Comparison of ENCODE assay signal across 16 mouse cellular contexts in genomic region chr3:83811987-83812386, GRCm38 (mm10). TPM values are rescaled to one million over a fixed set of nuclear protein-coding genes. Genes with fewer than 3 reads are reported as not detected.
DNase-seq lines count a peak whose midpoint lies in the region; ATAC-seq and TF ChIP-seq lines count a peak whose summit lies in the region.
"Had no signal": no experiment of that assay in that cellular context is flagged by ENCODE, and none has a peak within 500 bp of the region (broad histone marks: within the 10 kb centered on the region; RNA-seq: fewer than 3 reads in every experiment).

No protein-coding gene starts in this region.

- TF ChIP-seq RAD21 in CH12.LX (IDR thresholded peaks at IDR 0.05; ENCODE audit: low read depth, low read length), result no peak; the same call in 1 of the 2 replicates

- no peaks in the 10 kb centered on the region for H3K27me3 ChIP-seq in liver, postnatal 0 days (ENCODE audit: insufficient read depth, low read length)
- H3K27me3 ChIP-seq in CH12.LX (replicated peaks), result no peaks in the 10 kb centered on the region
- H3K27me3 ChIP-seq in embryonic facial prominence, embryonic 10.5 days (replicated peaks; ENCODE audit: low read depth, poor library complexity, severe bottlenecking), result no peaks in the 10 kb centered on the region
- H3K27me3 ChIP-seq in hindbrain, embryonic 11.5 days (ENCODE audit: control insufficient read depth, insufficient read depth, low read length), result no peaks in the 10 kb centered on the region
- H3K27me3 ChIP-seq in midbrain, embryonic 11.5 days (ENCODE audit: control insufficient read depth, insufficient read depth, low read length), result no peaks in the 10 kb centered on the region
- H3K27me3 ChIP-seq: liver, embryonic 13.5 days; midbrain, embryonic 15.5 days; neural tube, embryonic 12.5 days had no signal

- H3K79me2 ChIP-seq in CH12.LX (replicated peaks; ENCODE audit: control insufficient read depth, extremely low read depth, insufficient read depth, poor library complexity, severe bottlenecking), result no peaks in the 10 kb centered on the region

- dilution Hi-C loops in CH12.LX (cut with MboI; ENCODE audit: extremely low pct_ligation_motif_present, extremely low pct_unique_long_range_greater_than_20kb, low sequenced_read_pairs), result no loop called here

- WGBS in liver, postnatal 0 days (ENCODE audit: insufficient replicate concordance), result 35% methylated on average over 7 of the region's 7 CpGs
- 82% methylated on average over 7 of the region's 7 CpGs for WGBS in embryonic facial prominence, embryonic 10.5 days
- WGBS in hindbrain, embryonic 11.5 days, result 85% methylated on average over 7 of the region's 7 CpGs
- 83% methylated on average over 7 of the region's 7 CpGs for WGBS in midbrain, embryonic 11.5 days

- TF ChIP-seq CTCF in liver, postnatal 0 days (IDR thresholded peaks at IDR 0.05; ENCODE audit: low read depth), result no peak
- TF ChIP-seq CTCF in CH12.LX (conservative IDR thresholded peaks at IDR 0.05 in 1 of 2, IDR thresholded peaks at IDR 0.05 in 1 of 2; ENCODE audit: low read depth in 2 of 2, low read length in 2 of 2), result no peak
- TF ChIP-seq CTCF in left cerebral cortex, adult 2 months (IDR thresholded peaks at IDR 0.05), result no peak

- H3K4me3 ChIP-seq in liver, postnatal 0 days (ENCODE audit: low read depth, low read length), result no peak overlapping the region
- H3K4me3 ChIP-seq in CH12.LX (replicated peaks in 1 of 3; ENCODE audit: low read depth in 2 of 3, low read length in 2 of 3, poor library complexity in 1 of 3), result peak overlapping the region in 1 of 3 experiments; percentile 46
- no peak overlapping the region for H3K4me3 ChIP-seq in embryonic facial prominence, embryonic 10.5 days
- no peak overlapping the region for H3K4me3 ChIP-seq in hindbrain, embryonic 11.5 days (ENCODE audit: low read depth, low read length)
- H3K4me3 ChIP-seq in midbrain, embryonic 11.5 days (ENCODE audit: low read depth, low read length), result no peak overlapping the region
- no peak overlapping the region for H3K4me3 ChIP-seq in left cerebral cortex, adult 2 months
- H3K4me3 ChIP-seq: heart, embryonic 10.5 days; liver, embryonic 13.5 days; midbrain, embryonic 15.5 days; neural tube, embryonic 12.5 days had no signal

- 0 out of 2 replicates have a peak overlapping the region, but pooled peaks have one; percentile 30 for H3K27ac ChIP-seq in liver, postnatal 0 days (ENCODE audit: low read depth)
- H3K27ac ChIP-seq in CH12.LX (ENCODE audit: insufficient read depth, low read depth), result peak overlapping the region; percentile 91
- 0 out of 2 replicates have a peak overlapping the region, but pooled peaks have one; percentile 30 for H3K27ac ChIP-seq in embryonic facial prominence, embryonic 10.5 days (replicated peaks)
- H3K27ac ChIP-seq in hindbrain, embryonic 11.5 days (ENCODE audit: low read depth, low read length), result no peak overlapping the region
- H3K27ac ChIP-seq in midbrain, embryonic 11.5 days (ENCODE audit: low read depth, low read length), result no peak overlapping the region
- no peak overlapping the region for H3K27ac ChIP-seq in left cerebral cortex, adult 2 months
- H3K27ac ChIP-seq: heart, embryonic 10.5 days; liver, embryonic 13.5 days; midbrain, embryonic 15.5 days; neural tube, embryonic 12.5 days had no signal

- no peak for ATAC-seq in liver, postnatal 0 days
- peak; percentile 76; the same call in 1 of the 2 replicates for ATAC-seq in monocyte, adult 5-6 weeks (replicated peaks; ENCODE audit: insufficient number of reproducible peaks, low FRiP score, low TSS enrichment, poor library complexity, severe bottlenecking)
- ATAC-seq in hindbrain, embryonic 11.5 days (ENCODE audit: low FRiP score), result no peak
- ATAC-seq in midbrain, embryonic 11.5 days (ENCODE audit: low FRiP score), result no peak
- ATAC-seq: midbrain, embryonic 15.5 days had no signal

- intact Hi-C loops in left cerebral cortex, adult 2 months (cut with DNase I), result no loop called here

- H3K9ac ChIP-seq in liver, postnatal 0 days (replicated peaks), result no peak overlapping the region
- H3K9ac ChIP-seq in CH12.LX (ENCODE audit: insufficient read depth, low read depth), result peak overlapping the region; percentile 78
- H3K9ac ChIP-seq in hindbrain, embryonic 11.5 days (ENCODE audit: low read depth, low read length), result no peak overlapping the region
- H3K9ac ChIP-seq in midbrain, embryonic 11.5 days (ENCODE audit: low read length), result no peak overlapping the region
- H3K9ac ChIP-seq: liver, embryonic 13.5 days; midbrain, embryonic 15.5 days; neural tube, embryonic 12.5 days had no signal

- no peak for TF ChIP-seq EP300 in liver, postnatal 0 days (IDR thresholded peaks at IDR 0.05; ENCODE audit: low read depth)
- TF ChIP-seq EP300 in CH12.LX (IDR thresholded peaks at IDR 0.05; ENCODE audit: low read length), result peak; percentile 96

- 0 out of 2 replicates have a peak overlapping the region, but pooled peaks have one; percentile 27 for H3K4me2 ChIP-seq in liver, postnatal 0 days (ENCODE audit: low read depth, low read length)
- peak overlapping the region; percentile 97 for H3K4me2 ChIP-seq in CH12.LX (ENCODE audit: insufficient read depth, low read depth, poor library complexity, severe bottlenecking)
- H3K4me2 ChIP-seq in hindbrain, embryonic 11.5 days (replicated peaks; ENCODE audit: low read depth, low read length), result no peak overlapping the region
- no peak overlapping the region for H3K4me2 ChIP-seq in midbrain, embryonic 11.5 days
- H3K4me2 ChIP-seq: liver, embryonic 13.5 days; midbrain, embryonic 15.5 days; neural tube, embryonic 12.5 days had no signal

- no peaks in the 10 kb centered on the region for H3K9me3 ChIP-seq in liver, postnatal 0 days (ENCODE audit: low read length)
- no peaks in the 10 kb centered on the region for H3K9me3 ChIP-seq in CH12.LX (replicated peaks; ENCODE audit: low read length)
- no peaks in the 10 kb centered on the region for H3K9me3 ChIP-seq in embryonic facial prominence, embryonic 10.5 days
- H3K9me3 ChIP-seq in hindbrain, embryonic 11.5 days (ENCODE audit: control insufficient read depth, low read length), result no peaks in the 10 kb centered on the region
- no peaks in the 10 kb centered on the region for H3K9me3 ChIP-seq in midbrain, embryonic 11.5 days (ENCODE audit: control insufficient read depth, low read length)
- H3K9me3 ChIP-seq: heart, embryonic 10.5 days; liver, embryonic 13.5 days; midbrain, embryonic 15.5 days; neural tube, embryonic 12.5 days had no signal

- in situ Hi-C loops in CH12.LX (cut with MboI; ENCODE audit: low pct_ligation_motif_present, low pct_unique_long_range_greater_than_20kb, low sequenced_read_pairs), result no loop called here

- no peaks in the 10 kb centered on the region for H3K36me3 ChIP-seq in liver, postnatal 0 days (replicated peaks; ENCODE audit: insufficient read depth, low read length)
- no peaks in the 10 kb centered on the region for H3K36me3 ChIP-seq in CH12.LX (replicated peaks in 1 of 2; ENCODE audit: control insufficient read depth in 1 of 2, insufficient read depth in 1 of 2, low read length in 1 of 2)
- no peaks in the 10 kb centered on the region for H3K36me3 ChIP-seq in embryonic facial prominence, embryonic 10.5 days (replicated peaks)
- no peaks in the 10 kb centered on the region for H3K36me3 ChIP-seq in hindbrain, embryonic 11.5 days (ENCODE audit: control insufficient read depth, insufficient read depth, low read length)
- no peaks in the 10 kb centered on the region for H3K36me3 ChIP-seq in midbrain, embryonic 11.5 days (ENCODE audit: control insufficient read depth, insufficient read depth, low read length)
- H3K36me3 ChIP-seq: heart, embryonic 10.5 days; liver, embryonic 13.5 days; midbrain, embryonic 15.5 days; neural tube, embryonic 12.5 days had no signal

- no peak for DNase-seq in liver, postnatal 0 days
- no peak for DNase-seq in liver
- peak; percentile 65 for DNase-seq in CH12.LX (ENCODE audit: extremely low read depth)
- DNase-seq in embryonic facial prominence, embryonic 10.5 days (ENCODE audit: low spot score), result no peak
- no peak for DNase-seq in hindbrain, embryonic 11.5 days (ENCODE audit: low spot score)
- no peak for DNase-seq in midbrain, embryonic 11.5 days (ENCODE audit: low spot score, missing footprints)
- no peak for DNase-seq in left cerebral cortex, adult 2 months (ENCODE audit: extremely low spot score in 1 of 2, low spot score in 2 of 2)
- DNase-seq: adrenal gland, postnatal 25 days; cerebellum, postnatal 14 days; gastrocnemius, postnatal 14 days; liver, embryonic 13.5 days; lung, postnatal 14 days had no signal

- no peaks in the 10 kb centered on the region for H3K4me1 ChIP-seq in liver, postnatal 0 days (ENCODE audit: insufficient read depth)
- peaks cover 15 to 37% of the 10 kb centered on the region in 2 experiments for H3K4me1 ChIP-seq in CH12.LX (ENCODE audit: control insufficient read depth in 1 of 2, insufficient read depth in 2 of 2)
- H3K4me1 ChIP-seq in embryonic facial prominence, embryonic 10.5 days, result peaks cover 27% of the 10 kb centered on the region
- H3K4me1 ChIP-seq in hindbrain, embryonic 11.5 days (replicated peaks; ENCODE audit: control insufficient read depth, insufficient read depth, low read length), result no peaks in the 10 kb centered on the region
- no peaks in the 10 kb centered on the region for H3K4me1 ChIP-seq in midbrain, embryonic 11.5 days (ENCODE audit: control insufficient read depth, insufficient read depth, low read length)
- H3K4me1 ChIP-seq: heart, embryonic 10.5 days; liver, embryonic 13.5 days; midbrain, embryonic 15.5 days; neural tube, embryonic 12.5 days had no signal

- TF ChIP-seq POLR2A in CH12.LX (IDR thresholded peaks at IDR 0.05; ENCODE audit: low read depth, low read length), result peak; percentile 26; the same call in 1 of the 2 replicates

RNA-seq across cellular contexts. Expression of gene Tlr2, which starts 29.6 kb away (rescaled TPM):
- 2.1 and 2.5 TPM in 2 replicates for polyA plus RNA-seq in liver, postnatal 0 days (2015; fragmentation: Nextera tagmentation; extraction: Ambion mirVana)
- total RNA-seq in CH12.LX (2012; rRNA removed), result 8.4 and 8.8 TPM in 2 replicates
- 19.9 and 21.5 TPM in 2 replicates for total RNA-seq in CH12.LX (2014; rRNA removed)
- polyA plus RNA-seq in CH12.LX (2012; ENCODE audit: insufficient read length, low read depth), result 19.3 and 19.6 TPM in 2 replicates
- polyA plus RNA-seq in embryonic facial prominence, embryonic 10.5 days (2016; fragmentation: Nextera tagmentation; extraction: Ambion mirVana), result 1.1 and 2.0 TPM in 2 replicates
- 53.4 to 73.6 TPM (median 59.8 TPM) in 3 replicates for total RNA-seq in monocyte, adult 5-6 weeks (2017)
- polyA plus RNA-seq in hindbrain, embryonic 11.5 days (2014; fragmentation: Nextera tagmentation; extraction: Ambion mirVana), result 1.5 and 2.0 TPM in 2 replicates
- polyA plus RNA-seq in midbrain, embryonic 11.5 days (2014; fragmentation: Nextera tagmentation; extraction: Ambion mirVana), result 1.7 and 1.8 TPM in 2 replicates
- total RNA-seq in left cerebral cortex, adult 2 months (2021), result under 1 TPM; 0.44 to 0.72 TPM

RNA-seq across cellular contexts. Expression of gene Sfrp2, which starts 45.9 kb away (rescaled TPM):
- 1.0 and 1.6 TPM in 2 replicates for polyA plus RNA-seq in liver, postnatal 0 days (2015; fragmentation: Nextera tagmentation; extraction: Ambion mirVana)
- total RNA-seq in CH12.LX (2012; rRNA removed), result 0.17 TPM in 2 replicates
- total RNA-seq in CH12.LX (2014; rRNA removed), result 0.17 TPM in 1 of 2 replicates, not detected in the other
- polyA plus RNA-seq in CH12.LX (2012; ENCODE audit: insufficient read length, low read depth), result 0.23 TPM in 1 of 2 replicates, not detected in the other
- 153 and 166 TPM in 2 replicates for polyA plus RNA-seq in embryonic facial prominence, embryonic 10.5 days (2016; fragmentation: Nextera tagmentation; extraction: Ambion mirVana)
- not detected in 3 replicates for total RNA-seq in monocyte, adult 5-6 weeks (2017)
- 94.1 and 94.4 TPM in 2 replicates for polyA plus RNA-seq in hindbrain, embryonic 11.5 days (2014; fragmentation: Nextera tagmentation; extraction: Ambion mirVana)
- 88.4 and 96.4 TPM in 2 replicates for polyA plus RNA-seq in midbrain, embryonic 11.5 days (2014; fragmentation: Nextera tagmentation; extraction: Ambion mirVana)
- total RNA-seq in left cerebral cortex, adult 2 months (2021), result 1 to 10 TPM; 2.6 to 2.8 TPM

Comparison
In these comparisons a context has a peak if more than half of its experiments do, and no peak if none do; other contexts are left out.
1. H3K27ac ChIP-seq: peak in liver, postnatal 0 days (single experiment), CH12.LX (single experiment) and embryonic facial prominence, embryonic 10.5 days (single experiment); none in hindbrain, embryonic 11.5 days (single experiment), midbrain, embryonic 11.5 days (single experiment) and left cerebral cortex, adult 2 months (single experiment).
2. H3K4me2 ChIP-seq: peak in liver, postnatal 0 days (single experiment) and CH12.LX (single experiment); none in hindbrain, embryonic 11.5 days (single experiment) and midbrain, embryonic 11.5 days (single experiment).
3. RNA of gene Sfrp2, which starts 45.9 kb away (polyA plus RNA-seq): 153 to 166 TPM in embryonic facial prominence, embryonic 10.5 days, 88.4 to 96.4 TPM in midbrain, embryonic 11.5 days and 94.1 to 94.4 TPM in hindbrain, embryonic 11.5 days; 1.0 to 1.6 TPM in liver, postnatal 0 days and 0.23 TPM in CH12.LX; every median in the first group is over 10 times any median in the second.